Mouse (Mus musculus): Measurements from ENCODE around the gene Crmp1. TPM values are rescaled to one million over a fixed set of nuclear protein-coding genes. Genes with fewer than 3 reads are reported as not detected.

The Crmp1 gene
- polyA plus RNA-seq, 1 experiment from 2014 or later, result 714 TPM

GRCm38 (mm10) chr5:37215276-37215675 lies 26.5 kb upstream of the Crmp1 start:
- Histone ChIP-seq H3K4me1 (peaks cover 30% of the 10 kb centered on the region), H3K36me3 (no peaks in the 10 kb centered on the region), H3K4me3 (no peak overlapping the region), H3K27ac (no peak overlapping the region; the same call in 1 of the 2 replicates), H3K4me2 (replicated peaks) (no peak overlapping the region), H3K27me3 (replicated peaks) (no peaks in the 10 kb centered on the region), H3K9ac (no peak overlapping the region), H3K9me3 (no peaks in the 10 kb centered on the region)
- 0 out of 2 replicates have a peak, but pooled peaks have one; percentile 7 for ATAC-seq (ENCODE audit: low FRiP score, low read depth)
- WGBS, result 68% methylated on average over 7 of the region's 7 CpGs

GRCm38 (mm10) chr5:37219615-37220014 lies 22.1 kb upstream of the Crmp1 start:
- H3K27me3 ChIP-seq (replicated peaks), result no peaks in the 10 kb centered on the region
- ATAC-seq (ENCODE audit: low FRiP score, low read depth), result no peak
- H3K36me3 ChIP-seq, result no peaks in the 10 kb centered on the region
- no peak overlapping the region for H3K9ac ChIP-seq
- H3K4me2 ChIP-seq (replicated peaks), result no peak overlapping the region
- 51% methylated on average over 5 of the region's 5 CpGs for WGBS
- H3K27ac ChIP-seq, result no peak overlapping the region
- no peak overlapping the region for H3K4me3 ChIP-seq
- no peaks in the 10 kb centered on the region for H3K9me3 ChIP-seq
- H3K4me1 ChIP-seq, result peaks cover 39% of the 10 kb centered on the region

GRCm38 (mm10) chr5:37220575-37220974 lies 21.2 kb upstream of the Crmp1 start:
- no peaks in the 10 kb centered on the region for H3K27me3 ChIP-seq (replicated peaks)
- no peak overlapping the region for H3K9ac ChIP-seq
- no peaks in the 10 kb centered on the region for H3K36me3 ChIP-seq
- no peaks in the 10 kb centered on the region for H3K9me3 ChIP-seq
- H3K4me2 ChIP-seq (replicated peaks), result no peak overlapping the region
- 0 out of 2 replicates have a peak overlapping the region, but pooled peaks have one; percentile 2 for H3K27ac ChIP-seq
- no peak for ATAC-seq (ENCODE audit: low FRiP score, low read depth)
- 77% methylated on average over 5 of the region's 5 CpGs for WGBS
- no peak overlapping the region for H3K4me3 ChIP-seq
- H3K4me1 ChIP-seq, result peaks cover 38% of the 10 kb centered on the region

GRCm38 (mm10) chr5:37221563-37221962 lies 20.2 kb upstream of the Crmp1 start:
- Histone ChIP-seq H3K4me1 (peaks cover 39% of the 10 kb centered on the region), H3K27ac (peak overlapping the region; percentile 47), H3K9me3 (no peaks in the 10 kb centered on the region), H3K27me3 (replicated peaks) (no peaks in the 10 kb centered on the region), H3K4me3 (no peak overlapping the region), H3K9ac (no peak overlapping the region), H3K36me3 (no peaks in the 10 kb centered on the region), H3K4me2 (replicated peaks) (no peak overlapping the region)
- WGBS, result 31% methylated on average over 6 of the region's 6 CpGs
- ATAC-seq (ENCODE audit: low FRiP score, low read depth), result peak; percentile 88

GRCm38 (mm10) chr5:37222316-37222715 lies 19.4 kb upstream of the Crmp1 start:
- H3K27me3 ChIP-seq (replicated peaks), result no peaks in the 10 kb centered on the region
- H3K36me3 ChIP-seq, result no peaks in the 10 kb centered on the region
- H3K9me3 ChIP-seq, result no peaks in the 10 kb centered on the region
- 46% methylated on average over 8 of the region's 8 CpGs for WGBS
- peaks cover 39% of the 10 kb centered on the region for H3K4me1 ChIP-seq
- no peak overlapping the region for H3K4me3 ChIP-seq
- no peak overlapping the region for H3K4me2 ChIP-seq (replicated peaks)
- peak overlapping the region; percentile 47 for H3K27ac ChIP-seq
- ATAC-seq (ENCODE audit: low FRiP score, low read depth), result no peak
- no peak overlapping the region for H3K9ac ChIP-seq

- Histone ChIP-seq H3K27me3 (replicated peaks) (no peaks in the 10 kb centered on the region), H3K4me2 (replicated peaks) (no peak overlapping the region), H3K4me3 (no peak overlapping the region), H3K9me3 (no peaks in the 10 kb centered on the region), H3K9ac (no peak overlapping the region), H3K4me1 (peaks cover 33% of the 10 kb centered on the region), H3K36me3 (no peaks in the 10 kb centered on the region), H3K27ac (no peak overlapping the region)
- 91% methylated on average over 1 of the region's 1 CpGs for WGBS
- no peak for ATAC-seq (ENCODE audit: low FRiP score, low read depth)
Observed at GRCm38 (mm10) chr5:37225708-37226107, 16.0 kb upstream of the Crmp1 start.

GRCm38 (mm10) chr5:37227956-37228680 lies 13.6 kb upstream of the Crmp1 start:
- no peaks in the 10 kb centered on the region for H3K9me3 ChIP-seq
- no peak overlapping the region for H3K9ac ChIP-seq
- H3K36me3 ChIP-seq, result no peaks in the 10 kb centered on the region
- H3K4me1 ChIP-seq, result peaks cover 14% of the 10 kb centered on the region; the same call in 1 of the 2 replicates
- 69% methylated on average over 6 of the region's 6 CpGs for WGBS
- no peak overlapping the region for H3K4me3 ChIP-seq
- no peaks in the 10 kb centered on the region for H3K27me3 ChIP-seq (replicated peaks)
- ATAC-seq (ENCODE audit: low FRiP score, low read depth), result no peak
- 0 out of 2 replicates have a peak overlapping the region, but pooled peaks have one; percentile 50 for H3K27ac ChIP-seq
- no peak overlapping the region for H3K4me2 ChIP-seq (replicated peaks)

GRCm38 (mm10) chr5:37228894-37229293 lies 12.8 kb upstream of the Crmp1 start:
- Histone ChIP-seq H3K4me1 (peaks cover 14% of the 10 kb centered on the region; the same call in 1 of the 2 replicates), H3K9me3 (no peaks in the 10 kb centered on the region), H3K9ac (no peak overlapping the region), H3K4me3 (no peak overlapping the region), H3K4me2 (replicated peaks) (no peak overlapping the region), H3K27me3 (replicated peaks) (no peaks in the 10 kb centered on the region), H3K27ac (peak overlapping the region; percentile 50; the same call in 1 of the 2 replicates), H3K36me3 (no peaks in the 10 kb centered on the region)
- 46% methylated on average over 7 of the region's 7 CpGs for WGBS
- ATAC-seq (ENCODE audit: low FRiP score, low read depth), result peak; percentile 64

GRCm38 (mm10) chr5:37233010-37233557 lies 8.7 kb upstream of the Crmp1 start:
- Histone ChIP-seq H3K4me2 (replicated peaks) (no peak overlapping the region), H3K9me3 (no peaks in the 10 kb centered on the region), H3K9ac (no peak overlapping the region), H3K4me1 (peaks cover 9% of the 10 kb centered on the region; the same call in 1 of the 2 replicates), H3K27ac (no peak overlapping the region), H3K36me3 (no peaks in the 10 kb centered on the region), H3K27me3 (replicated peaks) (no peaks in the 10 kb centered on the region; the same call in 1 of the 2 replicates), H3K4me3 (no peak overlapping the region)
- no peak for ATAC-seq (ENCODE audit: low FRiP score, low read depth)
- 50% methylated on average over 9 of the region's 9 CpGs for WGBS

GRCm38 (mm10) chr5:37238654-37239053 lies 3.1 kb upstream of the Crmp1 start:
- Histone ChIP-seq H3K27ac (no peak overlapping the region), H3K9me3 (no peaks in the 10 kb centered on the region), H3K4me1 (peaks cover 30% of the 10 kb centered on the region), H3K36me3 (no peaks in the 10 kb centered on the region), H3K4me3 (no peak overlapping the region), H3K27me3 (replicated peaks) (peaks cover 23% of the 10 kb centered on the region), H3K9ac (no peak overlapping the region), H3K4me2 (replicated peaks) (no peak overlapping the region)
- no peak for ATAC-seq (ENCODE audit: low FRiP score, low read depth)
- WGBS, result 56% methylated on average over 2 of the region's 2 CpGs

- Histone ChIP-seq H3K27me3 (replicated peaks) (peaks cover 23% of the 10 kb centered on the region), H3K9ac (no peak overlapping the region), H3K4me1 (peaks cover 48% of the 10 kb centered on the region), H3K4me3 (no peak overlapping the region), H3K36me3 (no peaks in the 10 kb centered on the region), H3K4me2 (replicated peaks) (peak overlapping the region; percentile 20; the same call in 1 of the 2 replicates), H3K9me3 (no peaks in the 10 kb centered on the region), H3K27ac (no peak overlapping the region)
- ATAC-seq (ENCODE audit: low FRiP score, low read depth), result no peak
- 1% methylated on average over 5 of the region's 5 CpGs for WGBS
Observed at GRCm38 (mm10) chr5:37240550-37240949, 1.2 kb upstream of the Crmp1 start.

- Histone ChIP-seq H3K4me1 (peaks cover 49% of the 10 kb centered on the region), H3K9ac (peak overlapping the region; percentile 87), H3K27me3 (replicated peaks) (peaks cover 25% of the 10 kb centered on the region), H3K4me3 (peak overlapping the region; percentile 76), H3K4me2 (replicated peaks) (peak overlapping the region; percentile 78), H3K9me3 (no peaks in the 10 kb centered on the region), H3K27ac (peak overlapping the region; percentile 68; the same call in 1 of the 2 replicates), H3K36me3 (no peaks in the 10 kb centered on the region)
- 11% methylated on average over 9 of the region's 9 CpGs for WGBS
- ATAC-seq (ENCODE audit: low FRiP score, low read depth), result peak; percentile 1; the same call in 1 of the 2 replicates
Observed at GRCm38 (mm10) chr5:37241224-37241623, 516 bp upstream of the Crmp1 start.
